Mouse (Mus musculus) MEL (cell line): ENCODE results near the gene Osbpl10. TPM values are rescaled to one million over a fixed set of nuclear protein-coding genes. Genes with fewer than 3 reads are reported as not detected.

Source experiments
- DNase-seq: peaks from one replicate; pipeline ENCODE4 v3.0.0; 2011; ENCODE audit warnings: low read depth, low spot score
- H3K27ac ChIP-seq: 2 replicates; pipeline ENCODE4 v1.5.1; 2012; ENCODE audit warnings: low read depth, mild to moderate bottlenecking, control low read depth, low read length, moderate library complexity; ENCODE audit not compliant: control insufficient read depth
- H3K27me3 ChIP-seq, 2 experiments: fragments of 150-350 bp in 1 of 2; sonication (generic) in 1 of 2; 2 replicates each; pipeline ENCODE4 v1.6.1; 2012; ENCODE audit warnings: low read length in 2 of 2, mild to moderate bottlenecking in 2 of 2, improper control_type of control experiment in 1 of 2, moderate library complexity in 1 of 2; ENCODE audit not compliant: insufficient read depth in 2 of 2, control insufficient read depth in 1 of 2
- H3K36me3 ChIP-seq, 2 experiments: 2 replicates each; pipeline ENCODE4 v1.6.1; 2012 to 2014; ENCODE audit warnings: low read length in 2 of 2, improper control_type of control experiment in 1 of 2, inconsistent platforms in 1 of 2, mild to moderate bottlenecking in 1 of 2; ENCODE audit not compliant: insufficient read depth in 2 of 2, control insufficient read depth in 1 of 2
- H3K4me1 ChIP-seq, 2 experiments: fragments of 150-350 bp in 1 of 2; sonication (generic) in 1 of 2; 2 replicates each; pipeline ENCODE4 v1.6.1; 2012; ENCODE audit warnings: low read length in 2 of 2, improper control_type of control experiment in 1 of 2, mild to moderate bottlenecking in 1 of 2; ENCODE audit not compliant: insufficient read depth in 2 of 2, control insufficient read depth in 1 of 2
- H3K4me3 ChIP-seq, 2 experiments: fragments of 150-350 bp in 1 of 2; sonication (generic) in 1 of 2; 2 replicates each; pipeline ENCODE4 v1.5.1; 2012; ENCODE audit warnings: low read depth in 2 of 2, low read length in 2 of 2, mild to moderate bottlenecking in 2 of 2, moderate library complexity in 2 of 2, control low read depth in 1 of 2, improper control_type of control experiment in 1 of 2; ENCODE audit not compliant: control insufficient read depth in 1 of 2, insufficient read depth in 1 of 2
- H3K79me2 ChIP-seq: 2 replicates; pipeline ENCODE4 v1.6.1; 2012; ENCODE audit warnings: mild to moderate bottlenecking, low read length, moderate library complexity; ENCODE audit not compliant: control insufficient read depth, poor library complexity, insufficient read depth
- H3K9ac ChIP-seq: 2 replicates; pipeline ENCODE4 v1.6.1; 2012; ENCODE audit warnings: low read depth, mild to moderate bottlenecking, control low read depth, low read length, moderate library complexity; ENCODE audit not compliant: control insufficient read depth, poor library complexity, severe bottlenecking
- H3K9me3 ChIP-seq: fragments of 150-350 bp; sonication (generic); replicated peaks from 2 replicates; pipeline ENCODE4 v1.6.1; 2012; ENCODE audit warnings: mild to moderate bottlenecking, low read length, improper control_type of control experiment, moderate library complexity; ENCODE audit not compliant: insufficient read depth
- BHLHE40 ChIP-seq: IDR thresholded peaks from 2 replicates; pipeline ENCODE4 v1.6.1; 2012; ENCODE audit warnings: low read depth, mild to moderate bottlenecking, inconsistent platforms, low read length, improper control_type of control experiment, borderline replicate concordance
- CHD1 ChIP-seq: IDR thresholded peaks from 2 replicates; pipeline ENCODE4 v1.6.1; 2012; ENCODE audit warnings: low read depth, mild to moderate bottlenecking, inconsistent platforms, low read length, improper control_type of control experiment
- E2F4 ChIP-seq: IDR thresholded peaks from 2 replicates; pipeline ENCODE4 v1.6.1; 2011; ENCODE audit warnings: low read depth, low read length, improper control_type of control experiment, borderline replicate concordance
- ELF1 ChIP-seq: IDR thresholded peaks from 2 replicates; pipeline ENCODE4 v1.6.1; 2014; ENCODE audit warnings: low read depth, mild to moderate bottlenecking, inconsistent platforms, low read length, improper control_type of control experiment, moderate library complexity
- EP300 ChIP-seq, 2 experiments: IDR thresholded peaks; 2 replicates each; pipeline ENCODE4 v1.6.1; 2011; ENCODE audit warnings: improper control_type of control experiment in 2 of 2, low read length in 2 of 2, low read depth in 1 of 2, mild to moderate bottlenecking in 1 of 2
- MAX ChIP-seq: IDR thresholded peaks from 2 replicates; pipeline ENCODE4 v1.6.1; 2011; ENCODE audit warnings: low read length, improper control_type of control experiment
- MAZ ChIP-seq: IDR thresholded peaks from 2 replicates; pipeline ENCODE4 v1.6.1; 2012; ENCODE audit warnings: low read depth, mild to moderate bottlenecking, inconsistent platforms, low read length, improper control_type of control experiment
- MEF2A ChIP-seq: IDR thresholded peaks from 2 replicates; pipeline ENCODE4 v1.6.1; 2014; ENCODE audit warnings: low read depth, mild to moderate bottlenecking, inconsistent platforms, low read length, improper control_type of control experiment; ENCODE audit not compliant: poor library complexity, insufficient replicate concordance, severe bottlenecking; ENCODE audit errors: extremely low read depth
- MYB ChIP-seq: IDR thresholded peaks from 2 replicates; pipeline ENCODE4 v1.6.1; 2011; ENCODE audit warnings: mild to moderate bottlenecking, low read depth, low read length, improper control_type of control experiment
- NELFE ChIP-seq: IDR thresholded peaks from 2 replicates; pipeline ENCODE4 v1.6.1; 2011; ENCODE audit warnings: low read depth, low read length, improper control_type of control experiment
- NRF1 ChIP-seq: IDR thresholded peaks from 2 replicates; pipeline ENCODE4 v1.6.1; 2014; ENCODE audit warnings: low read depth, mild to moderate bottlenecking, inconsistent platforms, low read length, improper control_type of control experiment, moderate library complexity; ENCODE audit not compliant: poor library complexity, insufficient read depth, severe bottlenecking
- POLR2AphosphoS5 ChIP-seq: IDR thresholded peaks from 2 replicates; pipeline ENCODE4 v1.6.1; 2012; ENCODE audit warnings: low read depth, borderline replicate concordance, mild to moderate bottlenecking, inconsistent platforms, low read length, moderate library complexity, mixed read lengths
- RCOR1 ChIP-seq: IDR thresholded peaks from 2 replicates; pipeline ENCODE4 v1.6.1; 2012; ENCODE audit warnings: low read depth, mild to moderate bottlenecking, inconsistent platforms, low read length, improper control_type of control experiment
- SIN3A ChIP-seq: IDR thresholded peaks from 2 replicates; pipeline ENCODE4 v1.6.1; 2012; ENCODE audit warnings: low read length, improper control_type of control experiment, inconsistent platforms
- SMC3 ChIP-seq: IDR thresholded peaks from 2 replicates; pipeline ENCODE4 v1.6.1; 2011; ENCODE audit warnings: low read depth, low read length, improper control_type of control experiment
- TAL1 ChIP-seq: IDR thresholded peaks from 2 replicates; pipeline ENCODE4 v1.6.1; 2012; ENCODE audit warnings: mild to moderate bottlenecking, inconsistent platforms, low read length, moderate library complexity, mixed read lengths
- TBP ChIP-seq: IDR thresholded peaks from 2 replicates; pipeline ENCODE4 v1.8.0; 2011; ENCODE audit warnings: low read depth, low read length, improper control_type of control experiment
- UBTF ChIP-seq: IDR thresholded peaks from 2 replicates; pipeline ENCODE4 v1.6.1; 2012; ENCODE audit warnings: low read depth, mild to moderate bottlenecking, inconsistent platforms, low read length, improper control_type of control experiment, moderate library complexity, borderline replicate concordance; ENCODE audit not compliant: insufficient read depth
- USF2 ChIP-seq, 2 experiments: IDR thresholded peaks; 2 replicates each; pipeline ENCODE4 v1.6.1; 2011 to 2012; ENCODE audit warnings: improper control_type of control experiment in 2 of 2, low read length in 2 of 2, borderline replicate concordance in 1 of 2, inconsistent platforms in 1 of 2, low read depth in 1 of 2, mild to moderate bottlenecking in 1 of 2; ENCODE audit not compliant: insufficient read depth in 1 of 2
- ZKSCAN1 ChIP-seq: IDR thresholded peaks from 2 replicates; pipeline ENCODE4 v1.6.1; 2012; ENCODE audit warnings: low read depth, mild to moderate bottlenecking, inconsistent platforms, low read length, improper control_type of control experiment, moderate library complexity
- ZMIZ1 ChIP-seq: IDR thresholded peaks from 2 replicates; pipeline ENCODE4 v1.6.1; 2012; ENCODE audit warnings: low read depth, mild to moderate bottlenecking, inconsistent platforms, low read length, improper control_type of control experiment, moderate library complexity
- ZNF384 ChIP-seq: IDR thresholded peaks from 2 replicates; pipeline ENCODE4 v1.6.1; 2012; ENCODE audit warnings: low read depth, mild to moderate bottlenecking, inconsistent platforms, low read length, improper control_type of control experiment
- polyA plus RNA-seq, 2 experiments: library from polyadenylated mRNA; stranded (reverse) in 1 of 2; unstranded in 1 of 2; fragments of >175 nt in 1 of 2; fragments of >200 nt in 1 of 2; gene quantifications; 2 replicates each; pipeline versions ENCODE4 v1.2.1 to v1.2.4; 2012; ENCODE audit warnings: low replicate concordance in 2 of 2, low read depth in 1 of 2; ENCODE audit not compliant: insufficient read length in 2 of 2, insufficient read depth in 1 of 2, missing spikeins in 1 of 2
- total RNA-seq: library from RNA; depleted of rRNA; stranded (reverse); fragments of 300-350 nt; gene quantifications from 2 replicates; pipeline ENCODE4 v1.2.3, GENCODE M21; 2012

Gene Osbpl10
- total and polyA plus RNA-seq, 3 experiments: not detected

DNA sequence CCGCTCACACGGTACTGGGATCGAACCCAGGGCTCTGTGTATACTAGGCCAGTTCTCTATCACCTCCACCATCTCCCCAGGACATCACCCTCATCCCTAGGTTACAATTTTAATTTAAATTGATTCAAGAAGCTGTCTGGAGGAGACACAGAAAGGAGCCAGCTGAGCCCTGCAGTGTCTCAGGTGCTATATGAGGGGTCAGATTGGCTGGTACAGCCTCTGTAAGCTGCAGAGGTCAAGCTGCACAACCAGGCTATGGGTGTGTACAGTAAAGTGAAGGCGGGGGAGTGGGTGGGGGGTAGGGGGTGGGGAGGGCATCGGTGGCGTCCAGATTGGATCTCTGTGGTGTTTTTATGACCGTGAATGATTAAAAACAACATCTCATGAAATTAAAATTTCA is 186.0 kb downstream of the Osbpl10 start:
- Histone ChIP-seq H3K4me1 (no peaks in the 10 kb centered on the region), H3K9ac (no peak overlapping the region), H3K4me3 (no peak overlapping the region), H3K27ac (no peak overlapping the region), H3K36me3 (no peaks in the 10 kb centered on the region), H3K79me2 (no peaks in the 10 kb centered on the region)
- no peak for DNase-seq
- TF ChIP-seq MAZ: no peak
- no peak for TF ChIP-seq ELF1
- TF ChIP-seq MYB: no peak
- TF ChIP-seq, all 39 proteins: peak for 0
- Histone ChIP-seq H3K27me3 (no peaks in the 10 kb centered on the region), H3K9me3 (no peaks in the 10 kb centered on the region)

DNA sequence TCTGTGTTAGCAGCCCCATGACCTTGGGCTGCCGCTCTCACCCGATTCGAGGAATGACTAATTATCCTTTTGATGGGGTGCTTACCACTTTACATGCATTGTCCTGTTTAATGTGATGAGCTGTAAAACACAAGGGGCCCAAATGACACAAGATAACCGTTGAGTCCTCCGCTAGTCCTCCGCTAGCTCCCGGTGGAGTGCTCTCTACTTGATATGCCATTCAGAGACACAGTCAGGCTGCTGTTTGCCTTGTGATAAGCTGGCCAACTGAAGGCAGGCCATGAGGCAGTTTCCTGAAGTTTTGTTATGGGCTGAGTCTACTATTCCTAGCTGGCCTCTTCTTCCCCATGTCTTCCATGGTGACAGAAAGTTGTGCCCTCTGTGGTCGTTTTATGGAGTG is 187.6 kb downstream of the Osbpl10 start:
- Histone ChIP-seq H3K27me3 (no peaks in the 10 kb centered on the region), H3K9me3 (no peaks in the 10 kb centered on the region), H3K27ac (no peak overlapping the region), H3K36me3 (no peaks in the 10 kb centered on the region), H3K4me1 (no peaks in the 10 kb centered on the region), H3K9ac (no peak overlapping the region), H3K4me3 (no peak overlapping the region), H3K79me2 (no peaks in the 10 kb centered on the region)
- TF ChIP-seq MEF2A: no peak
- TF ChIP-seq USF2 (IDR thresholded peaks at IDR 0.05; ENCODE audit: borderline replicate concordance in 1 of 2, insufficient read depth in 1 of 2, low read depth in 1 of 2, low read length in 2 of 2): no peak
- TF ChIP-seq BHLHE40: no peak
- TF ChIP-seq RCOR1: no peak
- TF ChIP-seq, all 39 proteins: peak for 0
- DNase-seq: no peak

DNA sequence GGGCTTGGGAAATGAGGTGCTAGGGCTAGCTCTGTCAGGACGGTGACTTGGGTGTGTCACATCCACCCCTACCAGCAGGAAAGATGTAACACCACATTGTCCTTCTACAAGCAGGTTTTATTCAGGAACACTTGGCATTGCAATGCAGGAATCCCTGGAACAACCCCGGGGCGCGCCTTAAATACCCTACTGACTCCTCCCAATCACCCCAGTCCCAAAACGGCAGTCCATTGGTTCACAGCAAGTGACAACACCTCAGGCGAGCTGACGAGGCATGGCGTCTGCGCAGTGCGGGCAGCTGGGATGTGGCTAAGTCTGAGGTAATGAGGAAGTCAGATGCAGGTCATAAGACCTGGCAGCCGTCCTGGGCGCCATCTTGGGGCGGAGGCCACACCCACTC is 191.2 kb downstream of the Osbpl10 start:
- Histone ChIP-seq H3K36me3 (no peaks in the 10 kb centered on the region), H3K4me3 (no peak overlapping the region), H3K27me3 (no peaks in the 10 kb centered on the region), H3K79me2 (no peaks in the 10 kb centered on the region)
- TF ChIP-seq NRF1: no peak
- TF ChIP-seq E2F4: no peak
- TF ChIP-seq NELFE: no peak
- TF ChIP-seq UBTF: no peak
- no peak for TF ChIP-seq MEF2A
- TF ChIP-seq USF2 (IDR thresholded peaks at IDR 0.05; ENCODE audit: borderline replicate concordance in 1 of 2, insufficient read depth in 1 of 2, low read depth in 1 of 2, low read length in 2 of 2): no peak
- no peak for TF ChIP-seq EP300 (IDR thresholded peaks at IDR 0.05; ENCODE audit: low read depth in 1 of 2, low read length in 2 of 2)
- TF ChIP-seq TBP: no peak
- no peak for TF ChIP-seq SIN3A
- TF ChIP-seq ZKSCAN1: no peak
- no peak for TF ChIP-seq POLR2AphosphoS5
- no peak for TF ChIP-seq CHD1
- TF ChIP-seq ZNF384: no peak
- TF ChIP-seq SMC3: no peak
- no peak for TF ChIP-seq TAL1
- no peak for TF ChIP-seq ZMIZ1
- no peak for TF ChIP-seq MAX
- TF ChIP-seq, all 39 proteins: peak for 0
- no peak for DNase-seq
- H3K9ac ChIP-seq: no peak overlapping the region
- no peaks in the 10 kb centered on the region for H3K4me1 ChIP-seq
- no peaks in the 10 kb centered on the region for H3K9me3 ChIP-seq
- no peak overlapping the region for H3K27ac ChIP-seq
